Mouse (Mus musculus): Measurements from ENCODE around the gene Ascc2.

GRCm38 (mm10) chr11:4622997-4623396 is 14.6 kb upstream of the Ascc2 start:
- no peak for TF ChIP-seq CTCF (conservative IDR thresholded peaks at IDR 0.05; ENCODE audit: insufficient read depth, insufficient read length, low read depth, low read length)
- no peak for TF ChIP-seq POLR2A (IDR thresholded peaks at IDR 0.05; ENCODE audit: low read depth, low read length)
